Mouse (Mus musculus) kidney, embryonic 15.5 days (tissue): Measurements from ENCODE around the gene Higd1a. TPM values are rescaled to one million over a fixed set of nuclear protein-coding genes. Genes with fewer than 3 reads are reported as not detected.

Source experiments
- ATAC-seq: fragments of 200-750 bp; cut with Nextera tagmentation; replicated peaks from 2 replicates; pipeline ENCODE4 v1.8.0; 2017; ENCODE audit warnings: moderate TSS enrichment; ENCODE audit not compliant: low FRiP score
- H3K27ac ChIP-seq: fragments of 300-500 bp; sonication (generic); 2 replicates; pipeline ENCODE4 v1.5.1; 2015; ENCODE audit warnings: mild to moderate bottlenecking, inconsistent platforms
- H3K27me3 ChIP-seq: fragments of 300-500 bp; sonication (generic); 2 replicates; pipeline ENCODE4 v1.6.1; 2015; ENCODE audit warnings: inconsistent platforms
- H3K36me3 ChIP-seq: fragments of 300-500 bp; sonication (generic); 2 replicates; pipeline ENCODE4 v1.6.1; 2015; ENCODE audit warnings: inconsistent platforms
- H3K4me1 ChIP-seq: fragments of 300-500 bp; sonication (generic); 2 replicates; pipeline ENCODE4 v1.6.1; 2015; ENCODE audit warnings: inconsistent platforms
- H3K4me2 ChIP-seq: fragments of 300-500 bp; sonication (generic); 2 replicates; pipeline ENCODE4 v1.6.1; 2015; ENCODE audit warnings: moderate library complexity, mild to moderate bottlenecking, inconsistent platforms
- H3K4me3 ChIP-seq: fragments of 300-500 bp; sonication (generic); replicated peaks from 2 replicates; pipeline ENCODE4 v1.5.1; 2015; ENCODE audit warnings: mild to moderate bottlenecking, inconsistent platforms
- H3K9ac ChIP-seq: fragments of 300-500 bp; sonication (generic); 2 replicates; pipeline ENCODE4 v1.6.1; 2015; ENCODE audit warnings: mild to moderate bottlenecking, inconsistent platforms
- H3K9me3 ChIP-seq: fragments of 300-500 bp; sonication (generic); replicated peaks from 2 replicates; pipeline ENCODE4 v1.6.1; 2016; ENCODE audit warnings: inconsistent platforms
- WGBS: fragments of 180-500 bp; shearing (Covaris S2); methylation state at CpG from one replicate; pipeline ENCODE4 v1.1.7; 2015; ENCODE audit warnings: mixed read lengths; 5-methylcytosine and 5-hydroxymethylcytosine counted together
- polyA plus RNA-seq: library from polyadenylated mRNA; unstranded; fragments of >200 nt; fragmentation: Nextera tagmentation; extraction: Ambion mirVana; gene quantifications from 2 replicates; pipeline ENCODE4 v1.2.1, GENCODE M21; 2015

Higd1a gene
- polyA plus RNA-seq, 1 experiment from 2014 or later: 151 TPM

- H3K4me2 ChIP-seq: no peak overlapping the region
- no peak overlapping the region for H3K27ac ChIP-seq
- no peak overlapping the region for H3K4me3 ChIP-seq
- H3K9ac ChIP-seq: no peak overlapping the region
- H3K9me3 ChIP-seq: no peaks in the 10 kb centered on the region
- H3K36me3 ChIP-seq: peaks cover 30% of the 10 kb centered on the region
- H3K27me3 ChIP-seq: no peaks in the 10 kb centered on the region
- no peak for ATAC-seq
- peaks cover 13% of the 10 kb centered on the region for H3K4me1 ChIP-seq
- 93% methylated on average over 3 of the region's 3 CpGs for WGBS
Measured at GRCm38 (mm10) chr9:121854246-121854645, 3.9 kb downstream of the Higd1a start.

- peaks cover 51% of the 10 kb centered on the region for H3K36me3 ChIP-seq
- H3K9me3 ChIP-seq: no peaks in the 10 kb centered on the region
- no peak overlapping the region for H3K4me2 ChIP-seq
- H3K27ac ChIP-seq: no peak overlapping the region
- no peak overlapping the region for H3K9ac ChIP-seq
- H3K4me3 ChIP-seq: no peak overlapping the region
- ATAC-seq: no peak
- H3K4me1 ChIP-seq: no peaks in the 10 kb centered on the region
- WGBS: 66% methylated on average over 5 of the region's 5 CpGs
- no peaks in the 10 kb centered on the region for H3K27me3 ChIP-seq
Measured at GRCm38 (mm10) chr9:121847842-121848241, 10.3 kb downstream of the Higd1a start.

GRCm38 (mm10) chr9:121847138-121847537 is 11.0 kb downstream of the Higd1a start:
- 96% methylated on average over 4 of the region's 4 CpGs for WGBS
- ATAC-seq: no peak
- Histone ChIP-seq H3K27me3 (no peaks in the 10 kb centered on the region), H3K36me3 (peaks cover 49% of the 10 kb centered on the region), H3K4me3 (no peak overlapping the region), H3K9me3 (no peaks in the 10 kb centered on the region), H3K4me1 (no peaks in the 10 kb centered on the region), H3K9ac (no peak overlapping the region), H3K27ac (no peak overlapping the region), H3K4me2 (no peak overlapping the region)

- peaks cover 44% of the 10 kb centered on the region for H3K36me3 ChIP-seq
- H3K4me1 ChIP-seq: no peaks in the 10 kb centered on the region
- no peak overlapping the region for H3K4me3 ChIP-seq
- H3K9ac ChIP-seq: no peak overlapping the region
- WGBS: 41% methylated on average over 10 of the region's 10 CpGs
- no peaks in the 10 kb centered on the region for H3K27me3 ChIP-seq
- no peak overlapping the region for H3K27ac ChIP-seq
- no peaks in the 10 kb centered on the region for H3K9me3 ChIP-seq
- ATAC-seq: peak; percentile 46; the same call in 1 of the 2 replicates
- H3K4me2 ChIP-seq: no peak overlapping the region
Measured at GRCm38 (mm10) chr9:121846526-121847118, 11.5 kb downstream of the Higd1a start.

- H3K9me3 ChIP-seq: no peaks in the 10 kb centered on the region
- 93% methylated on average over 2 of the region's 2 CpGs for WGBS
- H3K27me3 ChIP-seq: no peaks in the 10 kb centered on the region
- no peak overlapping the region for H3K9ac ChIP-seq
- H3K27ac ChIP-seq: no peak overlapping the region
- no peak for ATAC-seq
- peaks cover 12% of the 10 kb centered on the region for H3K4me1 ChIP-seq
- H3K36me3 ChIP-seq: peaks cover 8% of the 10 kb centered on the region
- H3K4me3 ChIP-seq: no peak overlapping the region
- H3K4me2 ChIP-seq: no peak overlapping the region
Measured at GRCm38 (mm10) chr9:121842914-121843313, 15.2 kb downstream of the Higd1a start.

- H3K36me3 ChIP-seq: no peaks in the 10 kb centered on the region
- H3K4me1 ChIP-seq: peaks cover 12% of the 10 kb centered on the region
- H3K4me3 ChIP-seq: peak overlapping the region; percentile 60
- H3K27me3 ChIP-seq: no peaks in the 10 kb centered on the region
- peak overlapping the region; percentile 52 for H3K9ac ChIP-seq
- no peak overlapping the region for H3K27ac ChIP-seq
- peak overlapping the region; percentile 80 for H3K4me2 ChIP-seq
- WGBS: 33% methylated on average over 7 of the region's 7 CpGs
- H3K9me3 ChIP-seq: no peaks in the 10 kb centered on the region
- peak; percentile 12; the same call in 1 of the 2 replicates for ATAC-seq
Measured at GRCm38 (mm10) chr9:121839622-121839965, 18.6 kb downstream of the Higd1a start.

- H3K9ac ChIP-seq: peak within 1 kb of the TSS; percentile 52
- peak within 1 kb of the TSS; percentile 60 for H3K4me3 ChIP-seq
- H3K27ac ChIP-seq: no peak within 1 kb of the TSS
- ATAC-seq: peak; percentile 92
- H3K4me1 ChIP-seq: peaks cover 12% of the 10 kb centered on the region
- 4% methylated on average over 61 of the region's 61 CpGs for WGBS
- peak within 1 kb of the TSS; percentile 80 for H3K4me2 ChIP-seq
- no peaks in the 10 kb centered on the region for H3K36me3 ChIP-seq
- H3K9me3 ChIP-seq: no peaks in the 10 kb centered on the region
- no peaks in the 10 kb centered on the region for H3K27me3 ChIP-seq
Measured at GRCm38 (mm10) chr9:121838829-121839621, 19.1 kb downstream of the Higd1a start, which contains the start of gene Ccdc13. TSS of gene Ccdc13 (minus strand) at chr9:121839461.

GRCm38 (mm10) chr9:121838008-121838407 is 20.2 kb downstream of the Higd1a start:
- 93% methylated on average over 6 of the region's 6 CpGs for WGBS
- H3K4me3 ChIP-seq: no peak overlapping the region
- H3K27me3 ChIP-seq: no peaks in the 10 kb centered on the region
- H3K36me3 ChIP-seq: no peaks in the 10 kb centered on the region
- H3K9ac ChIP-seq: no peak overlapping the region
- no peak overlapping the region for H3K27ac ChIP-seq
- no peak overlapping the region for H3K4me2 ChIP-seq
- peaks cover 12% of the 10 kb centered on the region for H3K4me1 ChIP-seq
- H3K9me3 ChIP-seq: no peaks in the 10 kb centered on the region
- no peak for ATAC-seq

- WGBS: 81% methylated on average over 11 of the region's 11 CpGs
- H3K9ac ChIP-seq: no peak overlapping the region
- no peak for ATAC-seq
Measured at GRCm38 (mm10) chr9:121833825-121834224, 24.3 kb downstream of the Higd1a start.

GRCm38 (mm10) chr9:121830956-121831293 is 27.2 kb downstream of the Higd1a start:
- no peak overlapping the region for H3K4me2 ChIP-seq
- no peaks in the 10 kb centered on the region for H3K36me3 ChIP-seq
- H3K4me3 ChIP-seq: no peak overlapping the region
- 26% methylated on average over 6 of the region's 6 CpGs for WGBS
- no peaks in the 10 kb centered on the region for H3K9me3 ChIP-seq
- 0 out of 2 replicates have a peak, but pooled peaks have one; percentile 40 for ATAC-seq
- no peak overlapping the region for H3K9ac ChIP-seq
- H3K27ac ChIP-seq: no peak overlapping the region
- no peaks in the 10 kb centered on the region for H3K4me1 ChIP-seq
- no peaks in the 10 kb centered on the region for H3K27me3 ChIP-seq

More at GRCm38 (mm10) chr9:121833825-121834224, 24.3 kb downstream of the Higd1a start:
- no peaks in the 10 kb centered on the region for H3K36me3 ChIP-seq
- no peaks in the 10 kb centered on the region for H3K27me3 ChIP-seq
- no peak overlapping the region for H3K4me2 ChIP-seq
- H3K4me3 ChIP-seq: no peak overlapping the region
- H3K4me1 ChIP-seq: peaks cover 4% of the 10 kb centered on the region
- no peaks in the 10 kb centered on the region for H3K9me3 ChIP-seq
- H3K27ac ChIP-seq: no peak overlapping the region

- WGBS: 74% methylated on average over 6 of the region's 6 CpGs
- Histone ChIP-seq H3K36me3 (no peaks in the 10 kb centered on the region), H3K27ac (no peak overlapping the region), H3K4me1 (no peaks in the 10 kb centered on the region), H3K9me3 (no peaks in the 10 kb centered on the region), H3K4me2 (no peak overlapping the region), H3K9ac (no peak overlapping the region), H3K4me3 (no peak overlapping the region), H3K27me3 (no peaks in the 10 kb centered on the region)
- peak; percentile 33 for ATAC-seq
Measured at GRCm38 (mm10) chr9:121830243-121830955, 27.8 kb downstream of the Higd1a start.
